In the genomic region with DNA sequence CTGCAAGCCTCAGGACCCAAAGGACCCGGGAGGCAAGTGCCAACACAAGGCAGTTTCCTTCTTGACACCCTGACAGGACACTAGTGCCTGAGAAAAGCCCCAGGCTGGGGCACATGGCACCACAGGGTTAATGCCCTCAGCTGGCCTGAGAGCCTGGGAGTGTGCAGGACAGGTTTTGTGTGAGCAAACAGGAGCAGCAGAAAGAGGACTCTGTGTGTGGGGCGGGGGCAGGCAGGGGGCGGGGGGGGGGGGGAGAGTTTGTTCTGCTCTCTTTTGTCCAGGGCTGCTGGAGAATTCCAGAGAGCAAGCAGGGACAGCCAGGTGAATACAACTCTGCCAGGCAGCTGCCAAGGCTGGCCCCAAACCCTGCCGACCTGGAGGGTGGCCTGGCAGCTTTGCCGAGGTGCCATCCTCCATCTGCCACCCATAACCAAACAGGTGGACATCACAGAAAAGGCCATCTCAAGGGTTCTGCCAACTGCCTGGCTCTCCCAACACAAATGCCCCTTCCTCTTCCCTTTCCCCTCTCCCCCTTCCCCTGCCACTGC, we compare ENCODE assay signal across 12 mouse cellular contexts. TPM values are rescaled to one million over a fixed set of nuclear protein-coding genes. Genes with fewer than 3 reads are reported as not detected.
"Had no signal": no experiment of that assay in that cellular context is flagged by ENCODE, and none has a peak within 500 bp of the region (broad histone marks: within the 10 kb centered on the region; RNA-seq: fewer than 3 reads in every experiment).

No protein-coding gene starts in this region.

RNA-seq across cellular contexts. Expression of a gene that starts 2.3 kb away (rescaled TPM):
- polyA plus RNA-seq: heart, embryonic 12.5 days; heart, embryonic 14.5 days; heart, embryonic 16.5 days; kidney, adult 2 months; liver, adult 2 months had no signal

RNA-seq across cellular contexts. Expression of a gene that starts 15.4 kb away (rescaled TPM):
- polyA plus RNA-seq: liver, adult 2 months had no signal

RNA-seq across cellular contexts. Expression of a gene that starts 29.9 kb away (rescaled TPM):
- polyA plus RNA-seq: heart, embryonic 14.5 days; heart, embryonic 16.5 days; hindbrain, embryonic 12.5 days; intestine, embryonic 16.5 days; kidney, adult 2 months; kidney, postnatal 0 days; large intestine, adult 2 months; limb, embryonic 11.5 days; liver, adult 2 months had no signal

RNA-seq across cellular contexts. Expression of a gene that starts 50.0 kb away (rescaled TPM):
- polyA plus RNA-seq: heart, embryonic 12.5 days; heart, embryonic 14.5 days; intestine, embryonic 14.5 days; kidney, adult 2 months; kidney, embryonic 15.5 days; limb, embryonic 11.5 days; liver, adult 2 months had no signal
